ENCODE assay signal across 13 mouse cellular contexts in genomic region chr15:83956996-83957395, GRCm38 (mm10).
"Had no signal": no experiment of that assay in that cellular context is flagged by ENCODE, and none has a peak within 500 bp of the region (broad histone marks: within the 10 kb centered on the region; RNA-seq: fewer than 3 reads in every experiment).

No protein-coding gene starts in this region.

- H3K4me3 ChIP-seq: layer of hippocampus, adult 2 months; limb, embryonic 10.5 days; limb, embryonic 13.5 days; liver, embryonic 12.5 days; liver, embryonic 15.5 days had no signal

- H3K9ac ChIP-seq: limb, embryonic 13.5 days; liver, embryonic 12.5 days; liver, embryonic 15.5 days had no signal

- DNase-seq: kidney, adult 18-20 months; layer of hippocampus, adult 9-11 months; liver; midbrain, embryonic 14.5 days; thymus, postnatal 25 days had no signal

- ATAC-seq: liver, embryonic 12.5 days had no signal

- H3K27ac ChIP-seq: kidney, postnatal 0 days; layer of hippocampus, adult 2 months; limb, embryonic 10.5 days; limb, embryonic 13.5 days; liver, embryonic 12.5 days; liver, embryonic 15.5 days; stomach, postnatal 0 days had no signal

- H3K36me3 ChIP-seq: limb, embryonic 10.5 days; limb, embryonic 13.5 days; liver, embryonic 12.5 days; liver, embryonic 15.5 days had no signal

- H3K4me2 ChIP-seq: limb, embryonic 13.5 days; liver, embryonic 12.5 days; liver, embryonic 15.5 days; midbrain, embryonic 11.5 days had no signal

- H3K27me3 ChIP-seq: liver, embryonic 12.5 days; liver, embryonic 15.5 days had no signal

- H3K4me1 ChIP-seq: limb, embryonic 13.5 days; liver, embryonic 12.5 days; liver, embryonic 15.5 days had no signal

- H3K9me3 ChIP-seq: limb, embryonic 10.5 days; limb, embryonic 13.5 days; liver, embryonic 12.5 days; liver, embryonic 15.5 days had no signal
